Mouse (Mus musculus) midbrain, embryonic 16.5 days (tissue): ENCODE measurements around the gene Actl10. TPM values are rescaled to one million over a fixed set of nuclear protein-coding genes. Genes with fewer than 3 reads are reported as not detected.

ENCODE experiments used
- ATAC-seq: fragments of 200-750 bp; cut with Nextera tagmentation; 2 replicates; pipeline ENCODE4 v1.8.0; 2017; ENCODE audit warnings: moderate TSS enrichment
- H3K27ac ChIP-seq: fragments of 300-500 bp; sonication (generic); 2 replicates; pipeline ENCODE4 v1.5.1; 2014; ENCODE audit warnings: mild to moderate bottlenecking, low read length, mixed read lengths
- H3K27me3 ChIP-seq: fragments of 300-500 bp; sonication (generic); 2 replicates; pipeline ENCODE4 v1.6.1; 2014; ENCODE audit warnings: low read depth, low read length, mixed read lengths; ENCODE audit not compliant: control insufficient read depth, insufficient read depth
- H3K36me3 ChIP-seq: fragments of 300-500 bp; sonication (generic); 2 replicates; pipeline ENCODE4 v1.6.1; 2014; ENCODE audit warnings: mild to moderate bottlenecking, low read length, moderate library complexity, mixed read lengths; ENCODE audit not compliant: control insufficient read depth, insufficient read depth
- H3K4me1 ChIP-seq: fragments of 300-500 bp; sonication (generic); 2 replicates; pipeline ENCODE4 v1.6.1; 2014; ENCODE audit warnings: mild to moderate bottlenecking, low read length, mixed read lengths; ENCODE audit not compliant: control insufficient read depth, insufficient read depth
- H3K4me2 ChIP-seq: fragments of 300-500 bp; sonication (generic); 2 replicates; pipeline ENCODE4 v1.6.1; 2014; ENCODE audit warnings: mild to moderate bottlenecking, low read length, mixed read lengths
- H3K4me3 ChIP-seq: fragments of 300-500 bp; sonication (generic); 2 replicates; pipeline ENCODE4 v1.5.1; 2014; ENCODE audit warnings: low read depth, mild to moderate bottlenecking, low read length, moderate library complexity, mixed read lengths
- H3K9ac ChIP-seq: fragments of 300-500 bp; sonication (generic); 2 replicates; pipeline ENCODE4 v1.6.1; 2014; ENCODE audit warnings: low read depth, low read length, mixed read lengths
- H3K9me3 ChIP-seq: fragments of 300-500 bp; sonication (generic); replicated peaks from 2 replicates; pipeline ENCODE4 v1.6.1; 2014; ENCODE audit warnings: mild to moderate bottlenecking, low read length, mixed read lengths; ENCODE audit not compliant: control insufficient read depth, poor library complexity, severe bottlenecking
- WGBS: fragments of 180-500 bp; shearing (Covaris S2); extraction: QIAGEN DNeasy Blood & Tissue Kit; methylation state at CpG from one replicate; pipeline ENCODE4 v1.1.7; 2014; 5-methylcytosine and 5-hydroxymethylcytosine counted together
- polyA plus RNA-seq: library from polyadenylated mRNA; unstranded; fragments of >200 nt; fragmentation: Nextera tagmentation; extraction: Ambion mirVana; gene quantifications from 2 replicates; pipeline ENCODE4 v1.2.1, GENCODE M21; 2015

The Actl10 gene
- polyA plus RNA-seq = 0.19 and 0.44 TPM in 2 replicates

DNA sequence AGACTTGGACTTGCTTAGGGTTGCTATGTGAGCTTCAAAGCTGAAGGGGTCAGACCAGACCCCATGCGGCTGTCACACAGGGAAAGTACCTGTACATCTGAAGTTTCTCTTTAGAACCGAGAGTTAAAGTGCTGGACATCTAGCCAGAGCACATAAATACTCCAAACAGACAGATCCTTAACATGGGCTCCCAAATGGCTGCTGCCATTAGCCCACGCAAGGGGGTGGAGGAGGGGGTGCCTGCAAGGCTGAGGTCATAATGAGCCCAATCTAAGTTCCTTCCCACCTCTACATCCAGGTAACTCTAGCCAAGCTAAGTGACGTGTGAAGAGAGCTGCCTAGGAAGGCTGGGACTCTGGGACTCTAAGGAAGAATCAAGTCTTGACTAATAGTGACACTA, at the start of gene Actl10:
Actl10 (plus strand) TSS at position 301 of the 400 bp plus-strand sequence.
- Histone ChIP-seq H3K4me3 (no peak within 1 kb of the TSS), H3K27me3 (no peaks in the 10 kb centered on the region; the same call in none of the 2 replicates), H3K36me3 (no peaks in the 10 kb centered on the region), H3K9ac (no peak within 1 kb of the TSS), H3K4me2 (peak within 1 kb of the TSS; percentile 29), H3K4me1 (peaks cover 10% of the 10 kb centered on the region), H3K9me3 (no peaks in the 10 kb centered on the region), H3K27ac (no peak within 1 kb of the TSS)
- WGBS = 79% methylated on average over 4 of the region's 4 CpGs
- ATAC-seq = no peak

DNA sequence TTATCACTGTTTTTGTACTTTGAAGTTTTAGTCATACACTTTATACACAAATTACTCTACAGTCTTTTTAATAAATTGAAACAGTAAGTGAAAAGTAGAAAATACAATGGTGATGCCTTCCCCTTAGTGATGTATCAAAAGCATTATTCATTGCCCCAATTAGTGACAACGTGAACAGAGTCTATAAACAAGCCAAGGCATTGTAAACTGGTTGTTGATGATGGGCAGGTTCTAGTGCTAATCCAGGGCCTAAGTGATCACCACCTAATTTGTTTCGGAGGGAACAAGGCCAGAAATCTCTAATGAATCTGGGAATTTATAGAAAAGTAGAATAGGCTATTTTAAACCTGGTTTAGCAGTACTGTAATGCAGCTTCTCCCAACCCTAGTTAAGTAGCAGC, 44.5 kb upstream of the Actl10 start:
- Histone ChIP-seq H3K27ac (no peak overlapping the region), H3K4me1 (no peaks in the 10 kb centered on the region), H3K4me2 (no peak overlapping the region), H3K9me3 (no peaks in the 10 kb centered on the region), H3K4me3 (no peak overlapping the region), H3K27me3 (no peaks in the 10 kb centered on the region), H3K36me3 (peaks cover 4% of the 10 kb centered on the region; the same call in 1 of the 2 replicates), H3K9ac (no peak overlapping the region)
- ATAC-seq = no peak
- 77% methylated on average over 2 of the region's 2 CpGs for WGBS

DNA sequence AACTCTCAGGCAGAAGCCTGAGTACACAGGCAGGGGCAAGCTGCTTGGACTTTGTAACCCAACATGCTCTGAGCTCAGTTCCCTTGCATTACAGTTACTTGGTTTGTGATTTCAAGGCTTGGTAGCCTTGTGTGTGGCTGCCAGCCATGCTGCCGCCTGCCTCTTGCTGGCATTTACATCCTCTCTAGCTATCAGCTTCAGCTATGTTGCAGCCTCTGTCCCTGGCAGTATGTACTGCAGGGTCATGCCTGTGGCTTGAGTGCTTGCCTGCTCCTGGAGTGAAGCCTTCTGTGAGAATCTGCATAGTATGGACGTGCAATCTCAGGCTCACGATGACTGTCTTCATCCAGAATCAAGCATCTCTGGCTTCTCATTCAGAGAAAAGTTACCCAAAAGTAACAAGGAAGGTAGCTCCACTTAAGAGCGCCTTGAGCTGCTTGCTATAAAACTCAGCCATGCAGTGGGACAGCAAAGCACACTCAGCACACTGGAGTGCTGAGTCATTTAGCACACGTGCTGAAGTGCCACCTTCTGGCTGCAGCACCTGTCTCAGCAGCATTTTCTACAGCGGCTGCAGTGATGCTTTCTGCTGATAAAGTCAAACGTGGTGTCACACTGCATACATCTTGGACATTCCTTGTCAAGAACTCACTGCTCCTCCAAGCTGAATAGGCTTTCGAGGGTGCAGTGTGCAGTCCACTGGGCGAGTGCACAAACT, 43.9 kb upstream of the Actl10 start:
- Histone ChIP-seq H3K9ac (no peak overlapping the region), H3K27me3 (no peaks in the 10 kb centered on the region), H3K36me3 (peaks cover 4% of the 10 kb centered on the region; the same call in 1 of the 2 replicates), H3K4me1 (no peaks in the 10 kb centered on the region), H3K27ac (no peak overlapping the region), H3K4me3 (no peak overlapping the region), H3K9me3 (no peaks in the 10 kb centered on the region), H3K4me2 (no peak overlapping the region)
- WGBS = 75% methylated on average over 9 of the region's 9 CpGs
- no peak for ATAC-seq

DNA sequence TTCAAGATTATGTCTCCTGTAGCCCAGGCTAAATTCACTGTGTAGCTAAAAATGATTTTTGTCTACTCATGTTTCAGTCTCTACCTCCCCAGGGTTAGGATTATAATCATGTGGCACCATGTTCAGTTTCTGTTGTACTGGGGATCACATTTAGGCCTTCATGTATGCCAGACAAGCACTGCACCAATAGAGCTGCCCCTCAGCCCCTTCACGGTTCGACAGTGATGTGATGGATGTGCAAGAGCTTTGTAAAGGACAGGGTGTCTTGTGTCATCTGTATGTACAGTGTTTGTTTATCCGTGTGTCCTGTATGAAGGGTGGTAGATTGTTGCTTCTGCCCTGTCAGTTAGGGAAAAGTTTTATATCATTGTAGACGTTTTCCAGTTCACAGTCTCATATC, 43.1 kb upstream of the Actl10 start:
- no peaks in the 10 kb centered on the region for H3K9me3 ChIP-seq
- H3K4me3 ChIP-seq = no peak overlapping the region
- no peaks in the 10 kb centered on the region for H3K4me1 ChIP-seq
- no peak overlapping the region for H3K9ac ChIP-seq
- peaks cover 4% of the 10 kb centered on the region; the same call in 1 of the 2 replicates for H3K36me3 ChIP-seq
- WGBS = 95% methylated on average over 4 of the region's 4 CpGs
- H3K27ac ChIP-seq = no peak overlapping the region
- no peak overlapping the region for H3K4me2 ChIP-seq
- ATAC-seq = no peak
- H3K27me3 ChIP-seq = no peaks in the 10 kb centered on the region

DNA sequence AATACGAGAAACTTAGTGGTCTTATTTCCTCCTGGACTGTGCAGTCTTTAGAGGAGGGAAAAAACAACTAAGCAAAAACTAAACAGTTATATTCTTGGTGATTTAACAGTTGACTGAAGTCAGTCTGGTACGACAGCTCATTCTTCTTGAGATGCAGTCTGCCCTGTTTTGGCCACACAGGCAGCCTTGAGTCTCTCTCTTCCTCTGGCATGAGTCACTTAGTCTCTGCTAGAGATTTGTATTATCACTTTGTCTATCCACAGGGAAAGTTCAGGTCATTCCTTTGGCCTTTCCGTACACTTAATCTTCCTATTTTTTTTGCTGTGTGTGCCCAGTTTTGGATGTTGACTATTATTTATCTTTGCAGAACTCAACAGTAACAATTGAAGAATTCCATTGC, 41.4 kb upstream of the Actl10 start:
- no peaks in the 10 kb centered on the region for H3K9me3 ChIP-seq
- 95% methylated on average over 3 of the region's 3 CpGs for WGBS
- H3K27ac ChIP-seq = no peak overlapping the region
- H3K4me3 ChIP-seq = no peak overlapping the region
- ATAC-seq = no peak
- no peak overlapping the region for H3K4me2 ChIP-seq
- no peaks in the 10 kb centered on the region for H3K4me1 ChIP-seq
- peaks cover 4% of the 10 kb centered on the region; the same call in 1 of the 2 replicates for H3K36me3 ChIP-seq
- H3K9ac ChIP-seq = no peak overlapping the region
- no peaks in the 10 kb centered on the region for H3K27me3 ChIP-seq

DNA sequence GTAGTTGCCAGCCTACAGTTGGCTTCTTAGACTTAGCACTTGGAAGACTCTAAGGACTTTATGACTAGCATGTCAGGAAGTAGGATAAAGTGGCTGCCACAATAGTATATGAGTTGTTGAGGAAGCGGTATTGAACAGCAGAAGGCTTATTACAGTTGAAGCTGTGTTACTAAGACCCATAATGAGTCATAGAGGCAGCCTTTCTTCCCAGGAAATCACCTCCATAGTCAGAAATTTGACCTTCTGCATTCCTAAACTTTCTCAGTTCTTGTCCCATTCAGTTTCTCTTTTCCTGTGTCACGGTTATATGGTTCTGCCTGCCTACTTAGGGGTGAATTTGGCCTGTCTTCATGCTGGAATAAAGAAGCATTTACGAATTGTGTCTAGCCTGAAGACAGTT, 34.6 kb upstream of the Actl10 start:
- 91% methylated on average over 3 of the region's 3 CpGs for WGBS
- Histone ChIP-seq H3K4me1 (no peaks in the 10 kb centered on the region), H3K4me2 (no peak overlapping the region), H3K4me3 (no peak overlapping the region), H3K27me3 (no peaks in the 10 kb centered on the region), H3K9ac (no peak overlapping the region), H3K27ac (no peak overlapping the region), H3K9me3 (no peaks in the 10 kb centered on the region), H3K36me3 (peaks cover 9% of the 10 kb centered on the region)
- no peak for ATAC-seq

DNA sequence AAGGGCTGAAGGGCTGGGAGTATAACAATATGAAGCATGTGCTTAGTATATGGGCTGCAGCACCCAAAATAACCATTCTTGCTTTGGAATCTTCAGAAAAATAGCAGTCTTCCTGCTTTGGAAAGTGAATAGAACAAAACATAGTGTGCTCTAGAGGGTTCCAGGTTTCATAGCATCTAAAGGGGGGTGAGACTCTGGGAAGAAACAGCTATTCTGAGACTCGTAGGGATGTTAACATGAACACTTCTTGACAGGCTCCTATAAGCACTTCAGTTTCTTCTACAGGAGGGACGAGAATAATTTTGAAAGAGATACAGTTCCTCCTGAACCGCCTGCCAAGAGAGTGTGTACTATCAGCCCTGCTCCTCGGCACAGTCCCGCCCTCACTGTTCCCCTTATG, 34.2 kb upstream of the Actl10 start:
- Histone ChIP-seq H3K4me3 (no peak overlapping the region), H3K4me2 (no peak overlapping the region), H3K27ac (no peak overlapping the region), H3K36me3 (peaks cover 9% of the 10 kb centered on the region), H3K9ac (no peak overlapping the region), H3K9me3 (no peaks in the 10 kb centered on the region), H3K27me3 (no peaks in the 10 kb centered on the region), H3K4me1 (no peaks in the 10 kb centered on the region)
- 90% methylated on average over 5 of the region's 5 CpGs for WGBS
- ATAC-seq = no peak

DNA sequence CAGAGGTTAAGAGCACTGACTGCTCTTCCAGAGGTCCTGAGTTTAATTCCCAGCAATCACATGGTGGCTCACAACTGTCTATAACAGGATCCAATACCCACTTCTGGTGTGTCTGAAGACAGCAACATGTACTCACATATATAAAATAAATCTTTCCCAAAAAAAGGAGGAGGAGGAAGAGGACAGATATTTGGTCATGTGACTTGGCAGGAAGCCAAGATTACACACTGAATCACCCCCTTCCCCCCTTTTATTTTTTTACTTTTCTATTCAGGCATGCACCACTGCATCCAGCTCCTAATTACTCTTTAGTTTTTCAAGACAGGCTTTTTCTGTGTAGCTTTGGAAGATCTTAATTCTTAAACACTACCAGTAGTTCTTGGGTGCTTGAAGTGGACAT, 30.1 kb upstream of the Actl10 start:
- Histone ChIP-seq H3K4me2 (no peak overlapping the region), H3K27ac (no peak overlapping the region), H3K9ac (no peak overlapping the region), H3K4me1 (no peaks in the 10 kb centered on the region), H3K9me3 (no peaks in the 10 kb centered on the region), H3K27me3 (no peaks in the 10 kb centered on the region), H3K4me3 (no peak overlapping the region), H3K36me3 (peaks cover 16% of the 10 kb centered on the region)
- ATAC-seq = no peak

DNA sequence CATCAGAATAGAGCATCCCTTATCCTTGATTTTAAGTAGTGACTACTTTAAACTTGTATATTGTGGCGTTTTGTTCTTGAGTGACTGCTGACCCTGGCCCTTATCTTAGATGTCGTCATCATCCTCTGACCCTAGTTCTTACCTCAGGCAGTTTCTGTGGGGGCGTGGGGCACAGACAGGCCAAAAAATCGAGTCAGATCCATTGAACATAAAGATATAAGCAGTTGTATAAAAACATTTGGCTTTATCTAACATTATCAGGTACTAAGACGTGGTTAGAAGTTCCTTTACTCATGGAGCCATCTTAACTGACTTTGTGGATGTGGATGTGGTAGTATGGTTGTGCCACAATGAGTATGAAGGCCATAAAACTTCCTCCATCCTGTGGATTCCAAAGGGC, 29.2 kb upstream of the Actl10 start:
- Histone ChIP-seq H3K4me1 (no peaks in the 10 kb centered on the region), H3K36me3 (peaks cover 16% of the 10 kb centered on the region; the same call in 1 of the 2 replicates), H3K9me3 (no peaks in the 10 kb centered on the region), H3K4me3 (no peak overlapping the region), H3K27ac (no peak overlapping the region), H3K27me3 (no peaks in the 10 kb centered on the region), H3K9ac (no peak overlapping the region), H3K4me2 (no peak overlapping the region)
- WGBS = 96% methylated on average over 5 of the region's 5 CpGs
- ATAC-seq = no peak
